Mouse (Mus musculus): ENCODE results near the gene Rasal1.

Gene Rasal1

DNA sequence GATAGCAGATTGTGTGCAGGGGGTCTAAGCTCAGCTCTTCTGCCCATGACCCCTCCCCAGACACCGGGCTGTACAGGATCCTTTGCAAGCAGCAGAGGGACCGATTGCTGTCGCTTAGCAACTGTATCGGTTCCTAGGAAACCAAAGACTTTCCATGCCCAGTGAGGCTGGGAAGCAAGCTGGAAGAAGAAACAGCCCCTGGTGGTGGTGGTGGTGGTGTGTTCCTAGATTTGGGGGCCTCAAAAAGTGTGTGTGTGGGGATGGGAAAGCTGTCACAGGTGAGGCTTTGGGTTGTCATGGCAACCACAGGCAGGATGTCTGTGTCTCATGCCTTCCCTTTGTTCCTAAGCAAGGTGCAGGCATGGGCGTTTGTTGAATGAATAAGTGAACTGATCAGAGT, 12.2 kb downstream of the Rasal1 start:
- no peak for DNase-seq

DNA sequence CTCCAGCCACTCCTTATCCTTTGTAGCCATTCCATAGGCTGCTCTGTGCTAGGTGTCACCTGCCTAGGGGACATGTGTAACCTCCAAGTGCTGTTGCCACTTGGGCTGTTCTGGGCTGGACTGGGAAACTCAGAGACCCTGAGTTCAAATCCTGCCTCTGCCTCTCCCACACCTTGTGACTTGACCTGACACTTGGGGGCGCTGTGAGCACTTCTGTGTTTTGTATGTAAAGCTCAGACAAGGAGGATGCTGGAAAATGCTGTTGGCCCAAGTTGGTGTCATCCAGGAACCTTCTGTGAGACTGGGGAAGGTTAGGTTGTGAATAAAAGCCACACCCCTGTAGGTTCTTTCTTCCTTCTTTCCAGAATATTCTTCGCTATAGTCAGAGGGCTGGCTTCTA, 16.3 kb downstream of the Rasal1 start:
- DNase-seq = no peak

DNA sequence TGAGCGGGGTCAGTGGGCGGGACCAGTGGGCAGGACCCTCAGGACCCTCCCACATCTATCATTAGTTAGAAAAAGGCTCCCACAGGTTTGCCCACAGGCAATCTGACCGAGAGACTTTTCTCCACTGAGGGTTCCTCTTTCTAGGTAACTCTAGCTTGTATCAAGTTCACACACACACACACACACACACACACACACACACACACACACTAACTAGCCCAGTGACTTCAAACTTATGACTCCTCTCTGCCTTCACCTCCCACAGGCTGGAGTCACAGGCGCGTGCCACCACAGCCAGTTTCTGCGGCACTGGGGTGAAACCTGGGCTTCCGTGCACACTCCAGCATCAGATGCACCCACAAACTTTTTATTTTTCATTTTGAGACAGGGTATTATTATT, 20.1 kb downstream of the Rasal1 start:
- DNase-seq = no peak

DNA sequence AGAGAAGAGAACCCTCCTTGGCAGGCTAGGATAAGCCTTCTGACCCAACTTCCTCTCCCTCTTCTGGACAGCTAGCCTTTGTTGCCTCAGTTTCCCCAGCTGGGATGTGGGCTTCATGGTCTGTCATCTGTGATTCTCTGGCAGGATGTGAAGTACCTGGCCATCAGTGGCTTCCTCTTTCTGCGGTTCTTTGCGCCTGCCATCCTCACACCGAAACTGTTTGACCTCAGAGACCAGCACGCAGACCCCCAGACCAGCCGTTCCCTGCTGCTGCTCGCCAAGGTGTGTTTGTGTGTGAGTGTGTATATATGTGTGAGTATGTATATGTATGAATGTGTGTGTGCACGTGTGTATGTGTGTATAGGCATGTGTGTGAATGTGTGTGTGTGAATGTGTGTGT, 21.5 kb downstream of the Rasal1 start:
- DNase-seq = no peak

DNA sequence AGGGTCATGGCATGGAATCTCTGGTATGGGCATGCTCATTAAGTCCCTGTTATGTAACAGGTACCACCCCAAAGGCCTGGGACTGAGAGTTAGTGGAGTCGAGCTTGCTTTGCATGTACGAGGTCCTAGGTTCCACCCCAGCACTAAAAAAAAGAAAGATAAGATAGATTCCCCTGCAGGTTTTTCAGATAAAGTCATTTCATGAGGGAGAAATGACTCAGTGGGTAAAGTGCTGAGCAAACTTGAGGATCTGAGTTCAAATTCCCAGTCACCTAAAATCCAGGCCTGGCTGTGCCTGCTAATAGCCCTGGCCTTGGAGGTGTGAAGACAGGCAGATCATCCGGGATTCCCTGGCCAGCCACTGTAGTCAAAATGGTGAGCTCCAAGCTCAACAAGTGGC, 23.3 kb downstream of the Rasal1 start:
- no peak for DNase-seq

DNA sequence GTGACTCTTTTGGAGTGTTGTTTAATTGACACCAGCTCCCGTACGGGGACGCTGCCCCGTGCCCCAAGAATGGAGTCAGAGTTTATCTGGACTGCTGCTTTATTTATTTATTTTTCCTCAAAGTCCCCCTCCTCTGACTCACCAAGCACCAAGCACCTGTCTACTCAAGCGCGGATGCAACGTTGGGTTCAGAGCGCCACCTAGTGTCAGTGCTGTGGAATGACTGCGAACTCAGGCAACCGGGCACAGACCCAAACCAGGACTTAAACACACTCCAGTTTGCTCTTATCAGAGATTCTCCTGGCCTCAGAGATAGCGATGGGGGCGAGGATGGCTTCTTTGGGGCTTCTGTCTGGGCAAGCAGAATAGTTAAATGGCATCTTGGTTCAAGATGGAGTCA, 25.0 kb downstream of the Rasal1 start:
- DNase-seq = peak; percentile 69

DNA sequence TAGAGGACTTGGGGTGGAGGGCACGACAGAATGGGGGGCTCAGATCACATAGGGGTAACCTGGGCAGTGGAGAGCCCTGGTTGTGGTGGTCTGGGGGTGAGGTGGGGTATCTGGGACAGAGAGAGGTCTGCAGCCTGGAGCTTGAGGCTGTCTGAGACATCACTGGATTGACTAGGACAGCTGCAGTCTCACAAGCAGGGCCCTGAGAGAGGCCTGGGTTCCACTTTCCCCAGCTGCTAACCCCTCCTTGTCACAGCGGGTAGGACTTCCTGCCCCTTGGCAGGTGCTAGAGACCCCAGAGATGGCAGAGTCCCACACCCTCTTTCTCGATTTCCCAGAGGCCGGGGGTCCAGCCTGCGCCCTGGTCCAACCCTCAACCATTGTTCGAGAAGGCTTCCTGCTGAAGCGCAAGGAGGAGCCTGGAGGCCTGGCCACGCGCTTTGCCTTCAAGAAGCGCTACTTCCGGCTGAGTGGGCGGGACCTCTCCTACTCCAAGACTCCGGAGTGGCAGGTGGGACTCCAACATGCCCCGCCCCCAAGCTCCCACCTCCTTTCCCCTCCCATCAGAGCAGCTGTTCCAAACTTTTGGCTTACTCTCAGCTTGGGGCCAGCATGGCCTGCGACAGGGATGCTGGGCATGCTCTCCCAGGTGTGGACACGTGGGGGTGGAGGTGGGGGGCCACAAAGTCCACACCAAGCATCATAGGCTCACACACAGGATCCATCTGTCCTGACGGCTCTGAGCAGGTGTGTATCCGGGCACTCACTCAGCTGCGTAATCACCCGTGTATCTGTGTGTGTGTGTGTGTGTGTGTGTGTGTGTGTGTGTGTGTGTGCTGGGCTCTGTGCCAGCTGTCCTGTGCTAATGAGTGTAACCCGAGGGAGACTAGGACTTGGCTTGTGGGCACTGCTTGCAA, 25.9 kb downstream of the Rasal1 start:
- peak; percentile 58 for DNase-seq

DNA sequence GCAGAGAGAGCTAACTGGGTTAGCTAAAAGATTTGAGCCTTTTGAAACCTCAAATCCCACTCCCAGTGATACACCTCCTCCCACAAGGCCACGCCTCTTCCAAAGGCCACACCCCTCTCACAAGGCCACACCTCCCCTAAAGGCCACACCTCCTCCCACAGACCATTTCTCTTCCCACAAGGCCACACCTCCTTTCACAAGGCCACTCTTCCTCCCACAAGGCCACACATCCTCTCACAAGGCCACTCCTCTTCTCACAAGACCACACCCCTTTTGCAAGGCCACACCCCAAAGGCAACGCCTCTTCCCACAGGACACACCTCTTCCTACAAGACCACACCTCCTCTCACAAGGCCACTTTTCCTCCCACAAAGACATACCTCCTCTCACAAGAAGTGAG, 28.9 kb downstream of the Rasal1 start:
- no peak for DNase-seq

DNA sequence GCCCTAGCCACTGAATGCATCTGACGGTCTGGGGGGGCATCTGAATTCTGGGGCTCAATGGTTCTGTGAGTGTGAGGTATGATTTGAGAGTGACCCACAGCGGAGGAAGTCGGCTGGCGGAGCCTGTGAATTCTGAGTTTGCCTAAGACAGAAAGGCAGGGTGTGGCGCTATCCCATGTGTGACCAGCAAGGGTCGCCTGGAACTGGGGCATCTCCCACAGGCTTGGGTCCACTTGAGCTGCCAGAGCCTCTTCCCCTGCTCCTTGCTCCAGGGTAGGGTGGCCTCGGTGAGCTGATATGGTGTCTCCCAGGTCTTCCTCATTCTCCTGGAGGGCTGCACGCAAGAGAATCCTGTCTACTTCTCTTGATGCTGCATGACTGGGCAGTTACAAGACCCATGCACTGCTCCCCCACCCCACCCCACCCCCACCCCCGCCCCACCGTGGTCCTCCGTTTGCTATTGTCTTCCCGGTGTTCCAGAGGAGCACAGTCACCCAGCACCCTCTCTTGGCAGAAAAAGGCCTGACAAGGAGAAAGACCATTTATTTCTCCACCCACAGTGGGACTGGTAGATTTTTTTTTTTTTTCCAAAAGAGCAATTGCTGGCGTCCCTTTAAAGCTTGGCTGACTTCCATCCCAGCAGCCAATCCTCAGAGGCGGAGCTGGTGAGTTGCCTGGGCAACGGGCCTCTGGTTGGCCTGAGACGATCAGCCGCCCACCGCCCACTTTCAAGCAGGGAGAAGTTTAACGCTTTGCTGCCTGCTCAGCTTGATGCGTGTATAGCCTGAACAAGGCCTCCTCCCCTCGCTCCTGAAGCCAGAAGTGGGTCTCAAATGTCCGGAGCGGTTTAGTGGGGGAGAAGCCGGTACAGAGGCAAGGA, 31.3 kb downstream of the Rasal1 start:
- DNase-seq = peak; percentile 93

DNA sequence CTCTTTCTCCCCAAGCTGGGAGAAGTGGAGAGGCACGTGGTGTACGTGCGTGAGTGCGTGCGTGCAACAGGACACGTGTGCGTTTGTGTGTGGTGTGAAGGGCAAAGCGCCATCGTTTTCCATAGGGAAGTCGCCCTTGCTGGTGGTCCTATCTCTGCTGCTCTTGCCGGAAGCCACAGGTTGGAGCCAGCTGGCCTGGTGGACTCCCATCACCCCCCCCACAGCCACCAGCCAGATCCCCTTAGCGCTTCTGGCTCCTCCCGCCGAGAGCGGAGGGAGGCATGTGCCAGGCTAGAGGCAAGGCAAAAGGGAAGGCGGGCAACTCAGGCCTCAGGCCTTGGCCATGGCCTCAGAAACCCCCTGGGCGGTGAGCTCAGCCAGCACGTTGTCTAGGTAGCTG, 32.3 kb downstream of the Rasal1 start:
- DNase-seq = no peak

DNA sequence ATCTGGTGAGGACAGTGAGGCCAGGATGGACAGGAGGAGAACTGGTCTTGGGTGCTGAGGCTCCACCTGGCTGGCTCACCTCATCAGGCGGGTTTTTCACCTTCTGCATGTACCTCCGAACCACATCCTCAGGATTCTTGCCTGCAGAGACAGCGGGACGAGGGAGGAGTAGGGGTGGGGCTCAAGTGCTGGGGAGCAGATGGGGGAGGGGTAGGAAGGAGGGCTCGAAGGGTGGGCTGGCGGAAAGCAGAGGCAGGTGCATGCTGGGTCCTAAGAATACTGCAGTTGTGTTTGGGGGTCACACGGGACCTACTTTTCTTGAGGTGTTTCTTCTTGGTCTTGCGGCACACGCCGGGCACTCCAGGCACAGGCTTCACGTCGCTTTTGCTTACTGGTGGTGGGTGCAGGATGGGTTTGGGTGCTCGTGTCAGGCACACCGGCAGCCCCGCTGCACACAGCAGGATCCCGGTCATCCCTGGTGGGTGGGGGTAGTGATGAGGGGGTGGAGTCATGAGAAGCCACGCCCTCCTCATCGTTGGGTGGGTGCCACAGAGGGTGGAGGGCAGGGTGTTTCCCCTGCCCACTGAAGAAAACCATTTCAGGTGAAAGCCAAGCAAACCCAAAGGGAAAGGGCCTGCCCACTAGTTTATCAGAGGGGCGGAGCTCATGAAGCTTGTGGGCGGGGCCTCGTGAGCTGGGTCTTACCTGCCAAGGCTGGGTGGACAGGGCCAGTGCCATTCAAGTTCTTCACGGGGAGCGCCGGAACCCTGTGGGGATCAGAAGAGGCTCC, 34.6 kb downstream of the Rasal1 start:
- DNase-seq = no peak

DNA sequence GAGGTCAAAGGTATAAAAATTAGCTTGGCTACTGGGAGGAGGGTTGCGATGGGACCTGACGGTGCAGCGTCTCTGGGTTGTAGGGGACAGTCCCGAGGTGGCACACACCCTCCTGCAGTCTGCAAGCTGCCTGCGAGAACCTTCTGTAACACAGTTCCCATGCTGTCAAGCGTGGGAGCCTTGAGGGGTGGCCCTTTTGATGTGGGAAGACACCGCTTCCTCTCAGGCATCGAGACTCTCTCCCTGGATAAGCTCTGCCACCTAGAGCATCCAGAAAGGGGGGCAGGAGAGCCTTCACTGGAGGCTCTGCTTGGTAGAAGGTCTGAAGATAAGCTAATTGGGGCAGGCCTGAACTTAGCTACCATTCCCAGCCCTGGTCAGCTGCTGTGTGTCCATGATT, 37.1 kb downstream of the Rasal1 start:
- no peak for DNase-seq

DNA sequence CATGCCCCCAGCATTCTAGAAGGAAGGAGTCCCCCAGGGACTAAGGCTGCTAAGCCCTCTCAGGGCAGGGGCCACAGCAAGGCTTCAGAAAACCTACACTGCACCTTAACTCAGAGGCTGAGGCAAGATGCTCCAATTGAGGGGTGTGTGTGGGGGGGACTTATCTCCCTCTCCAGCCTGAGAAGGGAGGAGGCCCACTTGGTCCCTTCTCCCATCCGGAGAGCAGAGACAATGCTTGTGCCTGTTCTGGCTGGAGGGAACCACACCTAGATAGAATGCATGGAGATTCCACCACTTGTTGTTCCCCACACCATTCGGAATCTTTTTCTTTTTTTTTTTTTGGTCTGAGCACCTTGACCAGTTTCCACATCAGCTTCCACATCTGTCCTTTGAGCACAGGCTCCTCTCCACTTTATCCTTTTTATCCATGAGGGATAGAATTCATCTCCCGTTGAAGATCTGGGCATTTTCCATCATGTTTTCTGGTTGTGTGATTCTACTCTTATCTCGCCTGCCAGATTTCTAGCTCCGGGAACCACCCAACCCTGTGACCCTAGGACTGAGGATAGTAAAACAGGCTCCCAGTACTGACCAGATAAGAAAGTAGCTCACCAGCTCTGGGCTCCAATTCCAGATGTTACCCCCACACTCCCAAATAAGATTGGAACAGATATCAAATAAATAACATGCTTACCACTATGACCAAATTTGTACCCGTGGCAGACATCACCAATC, 38.3 kb downstream of the Rasal1 start:
- DNase-seq = no peak

DNA sequence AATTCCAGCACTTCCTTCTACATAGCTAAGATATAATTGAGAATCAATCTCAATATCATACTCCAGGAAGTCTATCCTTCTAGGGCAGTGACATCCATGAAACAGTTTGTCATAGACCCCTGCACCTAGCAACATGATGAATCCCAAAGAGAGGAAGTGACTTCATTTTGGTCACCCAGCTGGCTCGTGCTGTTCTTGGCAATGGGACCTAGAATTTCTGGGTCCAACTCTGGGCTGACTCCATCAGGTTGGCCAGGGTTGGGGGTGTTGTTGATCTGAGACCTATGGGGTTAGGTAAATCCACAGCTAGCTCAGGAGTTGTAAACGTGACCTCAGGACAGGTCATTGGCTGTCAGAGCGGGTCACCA, 38.9 kb downstream of the Rasal1 start:
- DNase-seq = no peak

DNA sequence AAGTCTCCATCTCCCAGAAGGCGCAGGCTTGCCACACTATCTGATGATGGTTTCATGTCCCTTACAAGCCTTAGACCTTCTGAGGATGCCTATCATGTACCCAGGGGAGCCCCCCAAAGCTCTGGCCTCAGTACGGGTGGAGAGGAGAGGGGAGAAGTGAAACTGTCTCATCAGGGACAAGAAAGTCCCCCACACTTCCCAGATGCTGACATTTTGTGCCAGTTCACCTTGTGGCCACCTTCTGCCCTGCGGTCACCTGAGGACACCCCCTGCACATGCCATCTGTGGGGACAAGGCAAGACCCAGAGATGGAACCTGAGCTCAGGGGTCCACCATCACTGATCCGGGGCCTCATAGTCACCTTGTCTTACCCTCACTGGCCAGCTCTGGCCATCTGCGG, 39.3 kb downstream of the Rasal1 start:
- no peak for DNase-seq

DNA sequence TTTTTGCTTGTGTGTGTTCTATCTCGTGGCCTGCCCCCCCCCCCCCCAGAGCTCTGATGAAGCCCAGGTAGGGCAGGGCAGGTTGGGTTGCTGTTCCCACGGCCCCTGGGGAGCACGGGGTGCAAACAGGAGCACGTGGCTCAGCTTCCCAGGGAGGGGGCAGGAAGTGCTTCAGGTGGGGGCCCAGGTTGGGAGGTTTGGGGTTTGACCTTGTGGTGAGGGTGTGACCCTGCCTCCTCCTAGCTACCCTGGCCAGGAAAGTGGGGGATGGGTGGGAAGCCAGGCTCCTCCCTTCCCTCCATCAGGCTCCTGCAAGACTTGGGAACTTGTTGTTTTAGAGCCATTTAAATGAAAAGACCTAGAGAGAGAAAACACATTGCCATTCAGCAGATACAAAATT, 39.8 kb downstream of the Rasal1 start:
- DNase-seq = no peak

DNA sequence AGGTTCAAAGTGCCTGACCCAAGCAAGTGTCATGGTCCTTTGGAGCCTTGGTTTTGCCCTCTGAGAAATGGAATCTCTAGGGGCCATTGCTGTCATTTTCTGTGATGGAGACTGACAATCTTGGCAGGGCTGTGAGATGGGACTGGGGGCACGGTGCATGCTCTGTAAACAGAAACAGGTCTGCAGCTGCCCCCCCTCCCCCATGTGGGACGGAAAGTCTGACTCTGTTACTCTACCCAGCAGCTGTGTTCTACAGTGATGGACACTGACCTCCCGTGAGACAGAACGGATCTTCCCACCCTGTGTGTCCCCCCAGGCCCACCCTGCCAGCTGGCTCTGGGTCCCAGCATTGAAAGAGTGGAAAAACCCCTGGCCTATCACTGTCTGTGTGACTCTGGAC, 41.8 kb downstream of the Rasal1 start:
- DNase-seq = no peak

DNA sequence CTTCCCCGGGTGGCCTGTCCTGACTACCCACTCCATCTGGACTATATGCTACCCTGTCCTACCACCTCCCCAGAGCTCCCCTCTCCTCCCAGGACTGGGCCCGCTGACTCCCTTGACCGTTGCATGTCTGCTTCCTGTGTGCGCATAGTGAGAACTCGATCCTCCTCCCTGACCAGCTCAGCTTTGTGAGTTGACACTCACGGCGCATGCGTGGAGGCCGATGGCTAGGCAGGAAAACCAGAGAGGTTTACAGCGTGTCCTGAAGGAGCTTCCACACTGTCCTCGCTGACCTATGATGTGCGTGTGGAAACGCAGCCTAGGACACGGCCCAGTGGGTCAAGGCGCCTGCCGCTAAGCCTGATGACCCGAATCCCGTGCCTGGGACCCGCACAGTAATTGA, 43.4 kb downstream of the Rasal1 start:
- no peak for DNase-seq

DNA sequence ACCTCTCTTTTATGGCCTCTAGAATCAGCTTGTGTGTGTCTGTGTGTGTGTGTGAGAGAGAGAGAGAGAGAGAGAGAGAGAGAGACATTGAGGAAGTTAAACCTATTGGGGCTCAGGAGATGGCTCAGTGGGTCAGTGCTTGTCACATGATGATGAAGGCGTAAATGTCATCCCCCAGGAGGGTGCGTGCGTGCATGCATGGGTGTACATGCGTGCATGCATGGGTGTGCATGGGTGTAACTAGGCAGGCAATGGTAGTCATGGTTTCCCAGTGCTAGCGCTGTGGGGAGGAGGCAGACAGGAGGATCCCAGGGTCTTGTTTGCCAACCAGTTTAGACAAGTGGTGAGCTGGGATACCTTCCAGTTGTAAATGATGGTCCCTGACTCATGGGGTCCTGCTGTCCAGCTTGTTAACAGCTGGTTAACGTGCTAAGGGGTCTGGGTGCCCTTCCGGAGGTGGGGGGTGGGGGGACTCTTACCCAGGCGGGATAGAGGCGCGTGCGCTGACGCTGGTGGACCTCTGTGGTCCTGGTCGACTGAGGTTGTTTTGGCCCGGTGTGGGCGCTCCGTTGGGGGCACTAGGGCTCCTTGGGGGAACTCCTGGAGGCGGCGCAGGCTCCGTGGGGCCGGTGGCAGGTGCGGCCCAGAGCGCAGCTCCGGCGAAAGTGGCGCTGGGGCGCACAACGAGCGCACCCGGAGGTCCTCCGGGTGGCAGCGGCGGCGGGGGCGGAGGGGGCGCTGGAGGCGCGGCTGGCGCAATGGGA, 45.5 kb downstream of the Rasal1 start:
- DNase-seq = no peak

DNA sequence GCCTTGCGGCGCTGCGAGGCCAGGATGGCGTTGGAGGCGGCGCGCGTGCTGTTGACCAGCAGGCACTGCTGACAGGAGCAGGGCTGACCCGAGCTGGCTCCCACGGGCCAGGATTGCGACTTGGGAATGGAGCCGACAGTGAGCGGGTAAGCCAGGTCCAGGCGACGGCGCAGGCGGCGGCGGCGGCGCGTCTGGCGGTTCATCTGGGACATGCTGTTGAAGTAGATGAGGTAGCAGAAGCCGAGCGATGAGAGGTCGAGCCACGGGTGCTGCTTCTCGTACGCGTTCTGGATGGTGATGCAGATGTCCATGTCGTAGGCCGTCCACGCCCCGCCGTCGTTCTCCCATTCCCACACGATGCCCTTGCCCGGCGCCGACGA, 46.1 kb downstream of the Rasal1 start:
- DNase-seq = no peak

DNA sequence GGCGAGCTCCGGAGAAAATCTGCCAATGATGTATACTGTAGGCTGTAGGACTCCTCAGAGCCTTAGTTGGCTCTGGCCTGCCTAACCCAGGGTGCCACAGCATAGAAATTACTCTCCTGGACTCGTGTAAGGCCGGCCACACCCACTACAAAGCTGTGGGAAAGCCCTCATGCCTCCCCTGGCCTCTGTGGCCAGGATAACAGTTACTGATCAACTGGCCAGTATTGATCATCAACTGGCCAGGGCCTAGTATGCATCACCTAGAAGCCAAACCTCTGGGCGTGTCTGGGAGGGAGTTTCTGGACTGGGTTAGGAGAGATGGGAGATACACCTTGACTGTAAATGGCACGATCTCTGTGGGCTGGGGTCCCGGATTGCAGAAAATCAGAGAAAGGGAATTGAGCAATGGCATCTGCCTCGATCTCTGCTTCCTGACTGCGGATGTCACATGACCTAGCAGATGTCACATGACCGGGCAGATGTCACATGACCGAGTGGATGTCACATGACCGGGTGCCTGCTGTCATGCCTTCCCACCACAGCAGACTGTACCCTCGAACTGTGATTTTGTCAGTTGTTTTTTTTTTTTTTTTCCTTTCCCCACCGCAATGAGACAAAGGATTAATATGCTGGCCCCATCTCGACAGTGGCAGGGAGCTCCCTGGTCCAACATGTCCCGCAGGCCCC, 47.6 kb downstream of the Rasal1 start:
- no peak for DNase-seq

Measured in kidney, postnatal 10 days (tissue).